Mouse (Mus musculus) bone marrow, adult 2 months (tissue): ENCODE measurements around the gene Pdcd2l.

Experiments used
- CTCF ChIP-seq: fragments of 200-500 bp; IDR thresholded peaks from 2 replicates; pipeline ENCODE4 v1.5.1; 2011; ENCODE audit warnings: low read length, control low read depth; ENCODE audit not compliant: control insufficient read depth, insufficient read depth
- POLR2A ChIP-seq: fragments of 200-500 bp; IDR thresholded peaks from 2 replicates; pipeline ENCODE4 v1.6.1; 2011; ENCODE audit warnings: low read depth, mild to moderate bottlenecking, control low read depth, low read length, borderline replicate concordance; ENCODE audit not compliant: control insufficient read depth

GRCm38 (mm10) chr7:34214644-34215043 lies 18.2 kb upstream of the Pdcd2l start:
- TF ChIP-seq POLR2A (no peak), CTCF (no peak)
